Mouse (Mus musculus): ENCODE measurements at regions not wholly inside any gene's neighbourhood (a gene's known extent, or its start where the extent isn't known, plus 50 kb on each side); places are given as distances from the start of the nearest gene placed in this dataset.
A peak's percentile ranks its signal among the peaks of the same experiment; 100 is the strongest.

DNA sequence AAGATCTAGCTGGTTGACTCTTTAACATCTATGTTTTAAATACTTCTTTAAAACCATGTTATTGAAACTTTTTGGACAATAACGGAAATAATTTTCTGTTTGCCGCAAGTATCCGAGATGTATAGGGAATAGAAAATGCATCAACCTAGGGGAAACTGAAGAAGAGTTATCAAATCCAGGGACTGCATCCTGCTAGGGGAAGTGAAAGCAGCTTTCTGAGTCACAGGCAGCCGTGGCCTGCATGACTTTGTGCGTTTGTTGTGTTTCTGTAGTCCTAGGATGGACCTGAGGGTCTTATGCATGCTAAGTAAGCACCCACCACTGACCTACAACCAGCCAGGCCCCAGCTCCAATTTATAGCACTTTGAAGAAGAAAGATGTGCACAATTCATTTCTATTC, 103.7 kb downstream of the 1700020N01Rik start (continued):
- TF ChIP-seq CTCF (conservative IDR thresholded peaks at IDR 0.05 in 1 of 2, IDR thresholded peaks at IDR 0.05 in 1 of 2; ENCODE audit: low read depth in 2 of 2, low read length in 2 of 2) (no peak), ZNF384 (IDR thresholded peaks at IDR 0.05; ENCODE audit: low read depth, low read length) (no peak), UBTF (IDR thresholded peaks at IDR 0.05; ENCODE audit: low read depth, low read length) (no peak), NELFE (IDR thresholded peaks at IDR 0.05; ENCODE audit: low read depth, low read length) (no peak), MAX (IDR thresholded peaks at IDR 0.05; ENCODE audit: low read length) (no peak), MYC (IDR thresholded peaks at IDR 0.05; ENCODE audit: low read depth, low read length) (no peak), JUN (IDR thresholded peaks at IDR 0.05; ENCODE audit: insufficient read depth, low read depth, low read length) (peak; percentile 22; the same call in 1 of the 2 replicates), MXI1 (IDR thresholded peaks at IDR 0.05; ENCODE audit: low read depth, low read length) (no peak), BHLHE40 (IDR thresholded peaks at IDR 0.05; ENCODE audit: low read depth, low read length) (peak; percentile 46; the same call in 1 of the 2 replicates), EP300 (IDR thresholded peaks at IDR 0.05; ENCODE audit: low read length) (peak; percentile 87), KAT2A (IDR thresholded peaks at IDR 0.05; ENCODE audit: insufficient replicate concordance, low read length) (no peak)

- DNase-seq (ENCODE audit: extremely low read depth), result no peak
Measured at GRCm38 (mm10) chr10:21701580-21701979, 108.6 kb downstream of the 1700020N01Rik start.

GRCm38 (mm10) chr10:21702134-21702533, 109.2 kb downstream of the 1700020N01Rik start:
- dilution Hi-C loops (cut with MboI; ENCODE audit: extremely low pct_ligation_motif_present, extremely low pct_unique_long_range_greater_than_20kb, low sequenced_read_pairs) (no loop called here), in situ Hi-C loops (cut with MboI; ENCODE audit: low pct_ligation_motif_present, low pct_unique_long_range_greater_than_20kb, low sequenced_read_pairs) (no loop called here)
- no peak for DNase-seq (ENCODE audit: extremely low read depth)
- no peak overlapping the region for H3K9ac ChIP-seq (ENCODE audit: insufficient read depth, low read depth)
- peaks cover 0 to 13% of the 10 kb centered on the region in 2 experiments; a peak in 2 of 4 replicates for H3K4me1 ChIP-seq (ENCODE audit: control insufficient read depth in 1 of 2, insufficient read depth in 2 of 2)
- H3K27me3 ChIP-seq (replicated peaks), result no peaks in the 10 kb centered on the region
- no peaks in the 10 kb centered on the region for H3K9me3 ChIP-seq (replicated peaks; ENCODE audit: low read length)
- H3K27ac ChIP-seq (ENCODE audit: insufficient read depth, low read depth), result no peak overlapping the region
- no peak overlapping the region for H3K4me2 ChIP-seq (ENCODE audit: insufficient read depth, low read depth, poor library complexity, severe bottlenecking)
- no peak for TF ChIP-seq PAX5 (IDR thresholded peaks at IDR 0.05; ENCODE audit: low read length)
- H3K4me3 ChIP-seq (replicated peaks in 1 of 3; ENCODE audit: low read depth in 2 of 3, low read length in 2 of 3, poor library complexity in 1 of 3), result no peak overlapping the region
- no peaks in the 10 kb centered on the region for H3K36me3 ChIP-seq (replicated peaks in 1 of 2; ENCODE audit: control insufficient read depth in 1 of 2, insufficient read depth in 1 of 2, low read length in 1 of 2)
- H3K79me2 ChIP-seq (replicated peaks; ENCODE audit: control insufficient read depth, extremely low read depth, insufficient read depth, poor library complexity, severe bottlenecking), result no peaks in the 10 kb centered on the region

More at GRCm38 (mm10) chr10:21701580-21701979, 108.6 kb downstream of the 1700020N01Rik start:
- Histone ChIP-seq H3K4me3 (replicated peaks in 1 of 3; ENCODE audit: low read depth in 2 of 3, low read length in 2 of 3, poor library complexity in 1 of 3) (no peak overlapping the region), H3K36me3 (replicated peaks in 1 of 2; ENCODE audit: control insufficient read depth in 1 of 2, insufficient read depth in 1 of 2, low read length in 1 of 2) (no peaks in the 10 kb centered on the region), H3K9me3 (replicated peaks; ENCODE audit: low read length) (no peaks in the 10 kb centered on the region), H3K4me1 (ENCODE audit: control insufficient read depth in 1 of 2, insufficient read depth in 2 of 2) (peaks cover 0 to 16% of the 10 kb centered on the region in 2 experiments; a peak in 2 of 4 replicates), H3K27ac (ENCODE audit: insufficient read depth, low read depth) (no peak overlapping the region), H3K79me2 (replicated peaks; ENCODE audit: control insufficient read depth, extremely low read depth, insufficient read depth, poor library complexity, severe bottlenecking) (no peaks in the 10 kb centered on the region), H3K4me2 (ENCODE audit: insufficient read depth, low read depth, poor library complexity, severe bottlenecking) (no peak overlapping the region), H3K27me3 (replicated peaks) (no peaks in the 10 kb centered on the region), H3K9ac (ENCODE audit: insufficient read depth, low read depth) (no peak overlapping the region)
- in situ Hi-C loops (cut with MboI; ENCODE audit: low pct_ligation_motif_present, low pct_unique_long_range_greater_than_20kb, low sequenced_read_pairs), result no loop called here
- no peak for TF ChIP-seq MAX (IDR thresholded peaks at IDR 0.05; ENCODE audit: low read length)
- TF ChIP-seq UBTF (IDR thresholded peaks at IDR 0.05; ENCODE audit: low read depth, low read length), result no peak
- no peak for TF ChIP-seq TCF12 (IDR thresholded peaks at IDR 0.05; ENCODE audit: low read depth, low read length)
- TF ChIP-seq NRF1 (IDR thresholded peaks at IDR 0.05; ENCODE audit: low read depth, low read length), result no peak
- TF ChIP-seq MAFK (IDR thresholded peaks at IDR 0.05; ENCODE audit: insufficient replicate concordance, low read length), result no peak
- TF ChIP-seq USF1 (IDR thresholded peaks at IDR 0.05; ENCODE audit: low read depth, low read length), result no peak
- TF ChIP-seq RCOR1 (conservative IDR thresholded peaks at IDR 0.05; ENCODE audit: low read depth, low read length), result no peak
- no peak for TF ChIP-seq POLR2AphosphoS2 (IDR thresholded peaks at IDR 0.05; ENCODE audit: low read depth, low read length)
- no peak for TF ChIP-seq MAZ (IDR thresholded peaks at IDR 0.05; ENCODE audit: low read depth, low read length)
- TF ChIP-seq CTCF (conservative IDR thresholded peaks at IDR 0.05 in 1 of 2, IDR thresholded peaks at IDR 0.05 in 1 of 2; ENCODE audit: low read depth in 2 of 2, low read length in 2 of 2), result no peak
- TF ChIP-seq MYC (IDR thresholded peaks at IDR 0.05; ENCODE audit: low read depth, low read length), result no peak
- TF ChIP-seq POLR2A (IDR thresholded peaks at IDR 0.05; ENCODE audit: low read depth, low read length), result no peak
- no peak for TF ChIP-seq IRF4 (IDR thresholded peaks at IDR 0.05; ENCODE audit: low read depth, low read length)
- no peak for TF ChIP-seq JUN (IDR thresholded peaks at IDR 0.05; ENCODE audit: insufficient read depth, low read depth, low read length)
- TF ChIP-seq SIN3A (IDR thresholded peaks at IDR 0.05; ENCODE audit: low read length), result no peak
- no peak for TF ChIP-seq ZNF384 (IDR thresholded peaks at IDR 0.05; ENCODE audit: low read depth, low read length)
- no peak for TF ChIP-seq ZMIZ1 (IDR thresholded peaks at IDR 0.05; ENCODE audit: low read depth, low read length)
- TF ChIP-seq RAD21 (IDR thresholded peaks at IDR 0.05; ENCODE audit: low read depth, low read length), result no peak
- no peak for TF ChIP-seq PAX5 (IDR thresholded peaks at IDR 0.05; ENCODE audit: low read length)
- dilution Hi-C loops (cut with MboI; ENCODE audit: extremely low pct_ligation_motif_present, extremely low pct_unique_long_range_greater_than_20kb, low sequenced_read_pairs), result no loop called here

All from CH12.LX (cell line).